Mouse (Mus musculus): ENCODE measurements around the gene Gm48551. TPM values are rescaled to one million over a fixed set of nuclear protein-coding genes. Genes with fewer than 3 reads are reported as not detected.
A peak's percentile ranks its signal among the peaks of the same experiment; 100 is the strongest.

Gm48551 gene
- polyA plus RNA-seq, 1 experiment from 2014 or later, result 5.9 TPM

- peak overlapping the region; percentile 56 for H3K4me2 ChIP-seq (replicated peaks)
- H3K36me3 ChIP-seq, result peaks cover 26% of the 10 kb centered on the region
- peak overlapping the region; percentile 29 for H3K4me3 ChIP-seq
- H3K9me3 ChIP-seq (replicated peaks), result no peaks in the 10 kb centered on the region
- 12% methylated on average over 54 of the region's 54 CpGs for WGBS
- H3K27me3 ChIP-seq, result peaks cover 37% of the 10 kb centered on the region
- H3K4me1 ChIP-seq, result peaks cover 56% of the 10 kb centered on the region
- H3K9ac ChIP-seq, result peak overlapping the region; percentile 40
- ATAC-seq (ENCODE audit: low FRiP score), result 0 out of 2 replicates have a peak, but pooled peaks have one; percentile 20
- no peak overlapping the region for H3K27ac ChIP-seq
Measured at GRCm38 (mm10) chr10:81363436-81364346, 20.6 kb upstream of the Gm48551 start.

- H3K27ac ChIP-seq, result no peak overlapping the region
- peak overlapping the region; percentile 10 for H3K9ac ChIP-seq
- H3K4me1 ChIP-seq, result peaks cover 51% of the 10 kb centered on the region
- H3K27me3 ChIP-seq, result peaks cover 37% of the 10 kb centered on the region
- 7% methylated on average over 28 of the region's 28 CpGs for WGBS
- peak overlapping the region; percentile 56 for H3K4me2 ChIP-seq (replicated peaks)
- peaks cover 36% of the 10 kb centered on the region for H3K36me3 ChIP-seq
- ATAC-seq (ENCODE audit: low FRiP score), result no peak
- no peaks in the 10 kb centered on the region for H3K9me3 ChIP-seq (replicated peaks)
- H3K4me3 ChIP-seq, result peak overlapping the region; percentile 29
Measured at GRCm38 (mm10) chr10:81364666-81365065, 19.6 kb upstream of the Gm48551 start.

- Histone ChIP-seq H3K4me2 (replicated peaks) (peak overlapping the region; percentile 56; the same call in 1 of the 2 replicates), H3K9me3 (replicated peaks) (no peaks in the 10 kb centered on the region), H3K4me3 (0 out of 2 replicates have a peak overlapping the region, but pooled peaks have one; percentile 29), H3K27ac (no peak overlapping the region), H3K27me3 (peaks cover 34% of the 10 kb centered on the region), H3K36me3 (peaks cover 40% of the 10 kb centered on the region), H3K4me1 (peaks cover 49% of the 10 kb centered on the region), H3K9ac (no peak overlapping the region; the same call in 1 of the 2 replicates)
- WGBS, result 32% methylated on average over 4 of the region's 4 CpGs
- no peak for ATAC-seq (ENCODE audit: low FRiP score)
Measured at GRCm38 (mm10) chr10:81365073-81365472, 19.2 kb upstream of the Gm48551 start.

GRCm38 (mm10) chr10:81365672-81366476 lies 18.4 kb upstream of the Gm48551 start, which contains the start of gene 4930404N11Rik:
Gene 4930404N11Rik (minus strand): TSS chr10:81365816.
- 16% methylated on average over 12 of the region's 12 CpGs for WGBS
- peak within 1 kb of the TSS; percentile 29 for H3K4me3 ChIP-seq
- peak within 1 kb of the TSS; percentile 56 for H3K4me2 ChIP-seq (replicated peaks)
- ATAC-seq (ENCODE audit: low FRiP score), result peak; percentile 38
- H3K27me3 ChIP-seq, result peaks cover 33% of the 10 kb centered on the region
- peak within 1 kb of the TSS; percentile 40 for H3K27ac ChIP-seq
- H3K36me3 ChIP-seq, result peaks cover 48% of the 10 kb centered on the region
- peak within 1 kb of the TSS; percentile 10 for H3K9ac ChIP-seq
- H3K4me1 ChIP-seq, result peaks cover 44% of the 10 kb centered on the region
- no peaks in the 10 kb centered on the region for H3K9me3 ChIP-seq (replicated peaks)

GRCm38 (mm10) chr10:81366477-81367206 lies 17.6 kb upstream of the Gm48551 start:
- Histone ChIP-seq H3K27ac (peak overlapping the region; percentile 40), H3K9me3 (replicated peaks) (no peaks in the 10 kb centered on the region), H3K4me1 (peaks cover 39% of the 10 kb centered on the region), H3K4me3 (no peak overlapping the region), H3K9ac (no peak overlapping the region), H3K4me2 (replicated peaks) (no peak overlapping the region), H3K27me3 (peaks cover 33% of the 10 kb centered on the region), H3K36me3 (peaks cover 55% of the 10 kb centered on the region)
- WGBS, result 72% methylated on average over 6 of the region's 6 CpGs
- ATAC-seq (ENCODE audit: low FRiP score), result no peak

- Histone ChIP-seq H3K9ac (no peak overlapping the region), H3K4me2 (replicated peaks) (no peak overlapping the region), H3K27me3 (peaks cover 33% of the 10 kb centered on the region), H3K36me3 (peaks cover 59% of the 10 kb centered on the region), H3K4me1 (peaks cover 39% of the 10 kb centered on the region), H3K9me3 (replicated peaks) (no peaks in the 10 kb centered on the region), H3K4me3 (no peak overlapping the region), H3K27ac (0 out of 2 replicates have a peak overlapping the region, but pooled peaks have one; percentile 40)
- WGBS, result 68% methylated on average over 6 of the region's 6 CpGs
- ATAC-seq (ENCODE audit: low FRiP score), result no peak
Measured at GRCm38 (mm10) chr10:81367207-81367495, 17.1 kb upstream of the Gm48551 start.

- ATAC-seq (ENCODE audit: low FRiP score), result no peak
- Histone ChIP-seq H3K4me1 (peaks cover 29% of the 10 kb centered on the region), H3K36me3 (peaks cover 48% of the 10 kb centered on the region), H3K9me3 (replicated peaks) (no peaks in the 10 kb centered on the region), H3K27ac (no peak overlapping the region), H3K9ac (no peak overlapping the region), H3K4me2 (replicated peaks) (no peak overlapping the region), H3K27me3 (no peaks in the 10 kb centered on the region), H3K4me3 (no peak overlapping the region)
- WGBS, result 93% methylated on average over 10 of the region's 10 CpGs
Measured at GRCm38 (mm10) chr10:81375322-81375721, 8.9 kb upstream of the Gm48551 start.

GRCm38 (mm10) chr10:81376561-81377361 lies 7.5 kb upstream of the Gm48551 start:
- peaks cover 29% of the 10 kb centered on the region for H3K4me1 ChIP-seq
- no peak overlapping the region for H3K27ac ChIP-seq
- 40% methylated on average over 6 of the region's 6 CpGs for WGBS

GRCm38 (mm10) chr10:81377362-81377664 lies 7.0 kb upstream of the Gm48551 start:
- Histone ChIP-seq H3K36me3 (peaks cover 30% of the 10 kb centered on the region), H3K9me3 (replicated peaks) (no peaks in the 10 kb centered on the region), H3K4me2 (replicated peaks) (peak overlapping the region; percentile 82), H3K4me3 (peak overlapping the region; percentile 88), H3K27me3 (no peaks in the 10 kb centered on the region), H3K27ac (no peak overlapping the region), H3K9ac (peak overlapping the region; percentile 96), H3K4me1 (peaks cover 31% of the 10 kb centered on the region)
- ATAC-seq (ENCODE audit: low FRiP score), result no peak
- 68% methylated on average over 2 of the region's 2 CpGs for WGBS

More at GRCm38 (mm10) chr10:81376561-81377361, 7.5 kb upstream of the Gm48551 start:
- Histone ChIP-seq H3K27me3 (no peaks in the 10 kb centered on the region), H3K9ac (peak overlapping the region; percentile 96), H3K4me3 (peak overlapping the region; percentile 88), H3K9me3 (replicated peaks) (no peaks in the 10 kb centered on the region), H3K36me3 (peaks cover 35% of the 10 kb centered on the region), H3K4me2 (replicated peaks) (peak overlapping the region; percentile 82)
- no peak for ATAC-seq (ENCODE audit: low FRiP score)

- under 1% methylated on average over 58 of the region's 59 CpGs for WGBS
- peak within 1 kb of the TSS; percentile 85 for H3K27ac ChIP-seq
Measured at GRCm38 (mm10) chr10:81377793-81378552, 6.3 kb upstream of the Gm48551 start, which contains the start of gene Fzr1. Gene Fzr1 (minus strand): TSS chr10:81378516.

More at GRCm38 (mm10) chr10:81377793-81378552, 6.3 kb upstream of the Gm48551 start, which contains the start of gene Fzr1:
- Histone ChIP-seq H3K27me3 (no peaks in the 10 kb centered on the region), H3K36me3 (peaks cover 23% of the 10 kb centered on the region), H3K9me3 (replicated peaks) (no peaks in the 10 kb centered on the region), H3K4me2 (replicated peaks) (peak within 1 kb of the TSS; percentile 82), H3K4me1 (peaks cover 29% of the 10 kb centered on the region), H3K4me3 (peak within 1 kb of the TSS; percentile 88), H3K9ac (peak within 1 kb of the TSS; percentile 96)
- ATAC-seq (ENCODE audit: low FRiP score), result peak; percentile 78

Measured in hindbrain, embryonic 12.5 days (tissue).